Mouse (Mus musculus) liver, postnatal 0 days (tissue): ENCODE results near the gene Ccr5. TPM values are rescaled to one million over a fixed set of nuclear protein-coding genes. Genes with fewer than 3 reads are reported as not detected.
A peak's percentile ranks its signal among the peaks of the same experiment; 100 is the strongest.

Experiments used
- ATAC-seq: fragments of 200-750 bp; cut with Nextera tagmentation; 2 replicates; pipeline ENCODE4 v1.8.0; 2017; ENCODE audit warnings: mild to moderate bottlenecking, moderate library complexity
- DNase-seq: peaks from one replicate; pipeline ENCODE4 v3.0.0-alpha.2; 2016
- H3K27ac ChIP-seq: fragments of 300-500 bp; sonication (generic); 2 replicates; pipeline ENCODE4 v1.5.1; 2014; ENCODE audit warnings: antibody characterized with exemption, moderate library complexity, mild to moderate bottlenecking, low read depth
- H3K27me3 ChIP-seq: fragments of 300-500 bp; sonication (generic); 2 replicates; pipeline ENCODE4 v1.6.1; 2014; ENCODE audit warnings: low read length, control low read depth, mixed read lengths; ENCODE audit not compliant: insufficient read depth
- H3K36me3 ChIP-seq: fragments of 300-500 bp; sonication (generic); replicated peaks from 2 replicates; pipeline ENCODE4 v1.6.1; 2014; ENCODE audit warnings: mild to moderate bottlenecking, control low read depth, low read length, moderate library complexity, mixed read lengths; ENCODE audit not compliant: insufficient read depth
- H3K4me1 ChIP-seq: fragments of 300-500 bp; sonication (generic); 2 replicates; pipeline ENCODE4 v1.6.1; 2014; ENCODE audit warnings: antibody characterized with exemption, mild to moderate bottlenecking, control low read depth; ENCODE audit not compliant: insufficient read depth
- H3K4me2 ChIP-seq: fragments of 300-500 bp; sonication (generic); 2 replicates; pipeline ENCODE4 v1.6.1; 2014; ENCODE audit warnings: low read depth, mild to moderate bottlenecking, low read length, moderate library complexity, mixed read lengths
- H3K4me3 ChIP-seq: fragments of 300-500 bp; sonication (generic); 2 replicates; pipeline ENCODE4 v1.5.1; 2014; ENCODE audit warnings: low read depth, low read length
- H3K9ac ChIP-seq: fragments of 300-500 bp; sonication (generic); replicated peaks from 2 replicates; pipeline ENCODE4 v1.6.1; 2014; ENCODE audit warnings: mild to moderate bottlenecking, moderate library complexity
- H3K9me3 ChIP-seq: fragments of 300-500 bp; sonication (generic); 2 replicates; pipeline ENCODE4 v1.6.1; 2016; ENCODE audit warnings: mild to moderate bottlenecking, control low read depth, low read length, mixed read lengths
- CTCF ChIP-seq: sonication (generic); IDR thresholded peaks from 2 replicates; pipeline ENCODE4 v1.5.1; 2016; ENCODE audit warnings: antibody characterized with exemption, low read depth
- EP300 ChIP-seq: IDR thresholded peaks from 2 replicates; pipeline ENCODE4 v1.6.1; 2016; ENCODE audit warnings: antibody characterized with exemption, low read depth, mild to moderate bottlenecking
- WGBS: fragments of 180-500 bp; shearing (Covaris S2); extraction: QIAGEN DNeasy Blood & Tissue Kit; methylation state at CpG from one replicate; pipeline ENCODE4 v1.1.7; 2014; ENCODE audit not compliant: insufficient replicate concordance; 5-methylcytosine and 5-hydroxymethylcytosine counted together
- polyA plus RNA-seq: library from polyadenylated mRNA; unstranded; fragments of >200 nt; fragmentation: Nextera tagmentation; extraction: Ambion mirVana; gene quantifications from 2 replicates; pipeline ENCODE4 v1.2.1, GENCODE M21; 2015

Gene Ccr5
- polyA plus RNA-seq, 1 experiment from 2014 or later, result 4.7 TPM

GRCm38 (mm10) chr9:124101723-124102122 lies 19.6 kb upstream of the Ccr5 start, which contains the start of gene Ccr2:
TSS of gene Ccr2 (plus strand) at chr9:124101950.
- WGBS, result 77% methylated on average over 4 of the region's 4 CpGs
- ATAC-seq, result no peak

GRCm38 (mm10) chr9:124103199-124103598 lies 18.1 kb upstream of the Ccr5 start:
- Histone ChIP-seq H3K27me3 (no peaks in the 10 kb centered on the region), H3K4me2 (no peak overlapping the region), H3K36me3 (no peaks in the 10 kb centered on the region), H3K4me1 (peaks cover 4% of the 10 kb centered on the region), H3K27ac (no peak overlapping the region), H3K9me3 (no peaks in the 10 kb centered on the region), H3K9ac (no peak overlapping the region), H3K4me3 (no peak overlapping the region)
- TF ChIP-seq EP300 (no peak), CTCF (no peak)
- WGBS, result 29% methylated on average over 1 of the region's 1 CpGs
- ATAC-seq (0 out of 2 replicates have a peak, but pooled peaks have one; percentile 23), DNase-seq (no peak)

More at GRCm38 (mm10) chr9:124101723-124102122, 19.6 kb upstream of the Ccr5 start, which contains the start of gene Ccr2:
- Histone ChIP-seq H3K4me3 (no peak within 1 kb of the TSS), H3K9ac (no peak within 1 kb of the TSS), H3K27me3 (no peaks in the 10 kb centered on the region), H3K4me1 (peaks cover 4% of the 10 kb centered on the region), H3K4me2 (no peak within 1 kb of the TSS), H3K9me3 (no peaks in the 10 kb centered on the region), H3K36me3 (no peaks in the 10 kb centered on the region), H3K27ac (no peak within 1 kb of the TSS)
- no peak for DNase-seq
- TF ChIP-seq EP300, result no peak
- TF ChIP-seq CTCF, result no peak

- no peak overlapping the region for H3K4me2 ChIP-seq
- H3K36me3 ChIP-seq, result no peaks in the 10 kb centered on the region
- TF ChIP-seq EP300, result no peak
- no peak for TF ChIP-seq CTCF
- DNase-seq, result no peak
- no peaks in the 10 kb centered on the region for H3K27me3 ChIP-seq
- peaks cover 4% of the 10 kb centered on the region for H3K4me1 ChIP-seq
- H3K4me3 ChIP-seq, result no peak overlapping the region
- H3K9ac ChIP-seq, result no peak overlapping the region
- no peak for ATAC-seq
- H3K9me3 ChIP-seq, result no peaks in the 10 kb centered on the region
- H3K27ac ChIP-seq, result no peak overlapping the region
Measured at GRCm38 (mm10) chr9:124105196-124105595, 16.1 kb upstream of the Ccr5 start.

- Histone ChIP-seq H3K9me3 (no peaks in the 10 kb centered on the region), H3K9ac (no peak overlapping the region), H3K27me3 (no peaks in the 10 kb centered on the region), H3K27ac (no peak overlapping the region), H3K4me2 (no peak overlapping the region), H3K4me3 (no peak overlapping the region), H3K4me1 (peaks cover 4% of the 10 kb centered on the region), H3K36me3 (no peaks in the 10 kb centered on the region)
- DNase-seq, result no peak
- no peak for ATAC-seq
- TF ChIP-seq CTCF, result no peak
- TF ChIP-seq EP300, result no peak
Measured at GRCm38 (mm10) chr9:124107232-124107631, 14.1 kb upstream of the Ccr5 start.

GRCm38 (mm10) chr9:124108356-124109127 lies 12.8 kb upstream of the Ccr5 start:
- H3K4me2 ChIP-seq, result no peak overlapping the region
- H3K4me1 ChIP-seq, result peaks cover 10% of the 10 kb centered on the region; the same call in 1 of the 2 replicates
- no peak for TF ChIP-seq CTCF
- TF ChIP-seq EP300, result 0 out of 2 replicates have a peak, but pooled peaks have one; percentile 48
- 36% methylated on average over 2 of the region's 2 CpGs for WGBS
- no peak overlapping the region for H3K4me3 ChIP-seq
- no peaks in the 10 kb centered on the region for H3K36me3 ChIP-seq
- ATAC-seq (no peak), DNase-seq (no peak)
- H3K9me3 ChIP-seq, result no peaks in the 10 kb centered on the region
- H3K27ac ChIP-seq, result no peak overlapping the region
- no peak overlapping the region for H3K9ac ChIP-seq
- no peaks in the 10 kb centered on the region for H3K27me3 ChIP-seq

- no peak for DNase-seq
- WGBS, result 55% methylated on average over 1 of the region's 1 CpGs
- H3K4me1 ChIP-seq, result peaks cover 10% of the 10 kb centered on the region; the same call in 1 of the 2 replicates
- H3K4me3 ChIP-seq, result no peak overlapping the region
- H3K9me3 ChIP-seq, result no peaks in the 10 kb centered on the region
- H3K36me3 ChIP-seq, result no peaks in the 10 kb centered on the region
- TF ChIP-seq CTCF (no peak), EP300 (no peak)
- H3K4me2 ChIP-seq, result no peak overlapping the region
- ATAC-seq, result no peak
- no peak overlapping the region for H3K9ac ChIP-seq
- H3K27ac ChIP-seq, result no peak overlapping the region
- H3K27me3 ChIP-seq, result no peaks in the 10 kb centered on the region
Measured at GRCm38 (mm10) chr9:124111997-124112396, 9.3 kb upstream of the Ccr5 start.
